Mouse (Mus musculus) erythroblast, embryonic 14.5 days (primary cell): Measurements from ENCODE around the gene Rwdd4a. TPM values are rescaled to one million over a fixed set of nuclear protein-coding genes. Genes with fewer than 3 reads are reported as not detected.

Experiments
- H3K27me3 ChIP-seq: 2 replicates; pipeline ENCODE4 v1.6.1; 2012; ENCODE audit warnings: inconsistent platforms; ENCODE audit not compliant: control insufficient read depth
- H3K36me3 ChIP-seq: 2 replicates; pipeline ENCODE4 v1.6.1; 2012; ENCODE audit warnings: mild to moderate bottlenecking, inconsistent platforms; ENCODE audit not compliant: control insufficient read depth
- H3K4me1 ChIP-seq: 2 replicates; pipeline ENCODE4 v1.6.1; 2012; ENCODE audit warnings: inconsistent platforms; ENCODE audit not compliant: control insufficient read depth
- H3K4me3 ChIP-seq: replicated peaks from 2 replicates; pipeline ENCODE3; 2012; ENCODE audit warnings: moderate library complexity, mild to moderate bottlenecking, inconsistent platforms
- H3K9me3 ChIP-seq: 2 replicates; pipeline ENCODE4 v1.6.1; 2012; ENCODE audit warnings: low read length, inconsistent platforms, mixed read lengths; ENCODE audit not compliant: control insufficient read depth
- GATA1 ChIP-seq: IDR thresholded peaks from 2 replicates; pipeline ENCODE4 v1.6.1; 2012; ENCODE audit warnings: low read length, inconsistent platforms, mixed read lengths
- TAL1 ChIP-seq: IDR thresholded peaks from 3 replicates; pipeline ENCODE4 v1.6.1; 2012; ENCODE audit warnings: low read length, inconsistent platforms, mixed read lengths
- polyA plus RNA-seq: library from polyadenylated mRNA; stranded (reverse); fragments of >175 nt; gene quantifications from 2 replicates; pipeline ENCODE4 v1.2.3, GENCODE M21; 2012

The Rwdd4a gene
- polyA plus RNA-seq, 1 experiment = 1.1 TPM

GRCm38 (mm10) chr8:47566551-47566950, 33.1 kb downstream of the Rwdd4a start:
- no peaks in the 10 kb centered on the region; the same call in 1 of the 2 replicates for H3K9me3 ChIP-seq
- TF ChIP-seq GATA1 (no peak), TAL1 (no peak)
- no peaks in the 10 kb centered on the region for H3K36me3 ChIP-seq
- no peak overlapping the region for H3K4me3 ChIP-seq
- no peaks in the 10 kb centered on the region for H3K27me3 ChIP-seq
- H3K4me1 ChIP-seq = no peaks in the 10 kb centered on the region

- TF ChIP-seq TAL1 = no peak
- no peak for TF ChIP-seq GATA1
- Histone ChIP-seq H3K27me3 (no peaks in the 10 kb centered on the region), H3K36me3 (no peaks in the 10 kb centered on the region)
Observed at GRCm38 (mm10) chr8:47568098-47568497, 34.6 kb downstream of the Rwdd4a start.

GRCm38 (mm10) chr8:47570161-47570560, 36.7 kb downstream of the Rwdd4a start:
- Histone ChIP-seq H3K4me1 (no peaks in the 10 kb centered on the region), H3K27me3 (no peaks in the 10 kb centered on the region), H3K4me3 (no peak overlapping the region), H3K9me3 (no peaks in the 10 kb centered on the region; the same call in 1 of the 2 replicates), H3K36me3 (no peaks in the 10 kb centered on the region)
- no peak for TF ChIP-seq TAL1
- no peak for TF ChIP-seq GATA1

More at GRCm38 (mm10) chr8:47568098-47568497, 34.6 kb downstream of the Rwdd4a start:
- Histone ChIP-seq H3K4me3 (no peak overlapping the region), H3K4me1 (no peaks in the 10 kb centered on the region), H3K9me3 (no peaks in the 10 kb centered on the region; the same call in 1 of the 2 replicates)

- H3K4me1 ChIP-seq = no peaks in the 10 kb centered on the region
- no peak overlapping the region for H3K4me3 ChIP-seq
- 0 out of 2 replicates have a peak, but pooled peaks cover 2% of the 10 kb centered on the region for H3K9me3 ChIP-seq
- no peaks in the 10 kb centered on the region for H3K27me3 ChIP-seq
- TF ChIP-seq TAL1 (no peak), GATA1 (no peak)
- H3K36me3 ChIP-seq = no peaks in the 10 kb centered on the region
Observed at GRCm38 (mm10) chr8:47573482-47573881, 40.0 kb downstream of the Rwdd4a start.

GRCm38 (mm10) chr8:47581454-47581853, 48.0 kb downstream of the Rwdd4a start:
- Histone ChIP-seq H3K4me3 (no peak overlapping the region), H3K4me1 (no peaks in the 10 kb centered on the region), H3K9me3 (peaks cover 14% of the 10 kb centered on the region), H3K36me3 (no peaks in the 10 kb centered on the region), H3K27me3 (no peaks in the 10 kb centered on the region)
- no peak for TF ChIP-seq TAL1
- TF ChIP-seq GATA1 = no peak

- Histone ChIP-seq H3K4me3 (no peak overlapping the region), H3K4me1 (no peaks in the 10 kb centered on the region), H3K36me3 (no peaks in the 10 kb centered on the region), H3K9me3 (no peaks in the 10 kb centered on the region; the same call in 1 of the 2 replicates), H3K27me3 (no peaks in the 10 kb centered on the region)
- TF ChIP-seq GATA1 = no peak
- no peak for TF ChIP-seq TAL1
Observed at GRCm38 (mm10) chr8:47588616-47589015, 55.2 kb downstream of the Rwdd4a start.

GRCm38 (mm10) chr8:47590400-47590799, 56.9 kb downstream of the Rwdd4a start:
- no peaks in the 10 kb centered on the region for H3K36me3 ChIP-seq
- no peak overlapping the region for H3K4me3 ChIP-seq
- H3K9me3 ChIP-seq = no peaks in the 10 kb centered on the region; the same call in 1 of the 2 replicates
- no peaks in the 10 kb centered on the region for H3K4me1 ChIP-seq
- no peak for TF ChIP-seq GATA1
- TF ChIP-seq TAL1 = no peak
- H3K27me3 ChIP-seq = no peaks in the 10 kb centered on the region

- Histone ChIP-seq H3K4me1 (no peaks in the 10 kb centered on the region), H3K36me3 (no peaks in the 10 kb centered on the region), H3K9me3 (no peaks in the 10 kb centered on the region), H3K4me3 (no peak overlapping the region), H3K27me3 (no peaks in the 10 kb centered on the region)
- TF ChIP-seq GATA1 (no peak), TAL1 (no peak)
Observed at GRCm38 (mm10) chr8:47600664-47601063, 67.2 kb downstream of the Rwdd4a start.

Other genes with a start within 250 kb of the Rwdd4a start
- 0.01 and 0.02 TPM in 2 replicates for gene Stox2, start 87.3 kb upstream of the Rwdd4a start, polyA plus RNA-seq
- gene Trappc11, start 194 bp upstream of the Rwdd4a start, polyA plus RNA-seq = 0.42 and 0.79 TPM in 2 replicates
- gene Ing2, start 141.9 kb downstream of the Rwdd4a start, polyA plus RNA-seq = 0.36 and 0.55 TPM in 2 replicates
- 1.2 and 2.2 TPM in 2 replicates for gene Cdkn2aip, start 180.3 kb downstream of the Rwdd4a start, polyA plus RNA-seq